Mouse (Mus musculus): ENCODE measurements around the gene Bach2.

Gene Bach2

GRCm38 (mm10) chr4:32352442-32352841 lies 113.8 kb downstream of the Bach2 start:
- no peak for DNase-seq (ENCODE audit: extremely low spot score, low read depth, low spot score)

DNA sequence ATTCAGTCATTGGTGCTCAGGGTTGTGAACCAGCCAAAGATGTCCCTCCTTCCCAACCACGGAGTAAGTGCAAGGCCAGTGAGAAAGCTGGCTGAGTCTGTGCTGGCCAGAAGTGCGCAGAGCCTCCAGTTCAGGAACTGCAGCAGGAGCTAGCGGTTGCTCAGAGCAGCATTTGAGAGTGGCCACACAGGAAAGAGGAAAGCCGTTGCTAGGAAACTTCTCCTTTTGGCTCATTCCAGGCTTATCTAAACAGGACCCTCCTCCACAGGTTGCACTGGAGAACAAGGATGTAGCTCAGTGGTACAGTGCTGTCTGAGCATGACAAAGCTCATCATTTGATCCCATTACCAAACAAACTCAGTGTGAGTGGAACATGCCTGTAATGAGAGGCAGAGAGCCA lies 114.2 kb downstream of the Bach2 start:
- no peak for DNase-seq (ENCODE audit: extremely low spot score, low read depth, low spot score)

DNA sequence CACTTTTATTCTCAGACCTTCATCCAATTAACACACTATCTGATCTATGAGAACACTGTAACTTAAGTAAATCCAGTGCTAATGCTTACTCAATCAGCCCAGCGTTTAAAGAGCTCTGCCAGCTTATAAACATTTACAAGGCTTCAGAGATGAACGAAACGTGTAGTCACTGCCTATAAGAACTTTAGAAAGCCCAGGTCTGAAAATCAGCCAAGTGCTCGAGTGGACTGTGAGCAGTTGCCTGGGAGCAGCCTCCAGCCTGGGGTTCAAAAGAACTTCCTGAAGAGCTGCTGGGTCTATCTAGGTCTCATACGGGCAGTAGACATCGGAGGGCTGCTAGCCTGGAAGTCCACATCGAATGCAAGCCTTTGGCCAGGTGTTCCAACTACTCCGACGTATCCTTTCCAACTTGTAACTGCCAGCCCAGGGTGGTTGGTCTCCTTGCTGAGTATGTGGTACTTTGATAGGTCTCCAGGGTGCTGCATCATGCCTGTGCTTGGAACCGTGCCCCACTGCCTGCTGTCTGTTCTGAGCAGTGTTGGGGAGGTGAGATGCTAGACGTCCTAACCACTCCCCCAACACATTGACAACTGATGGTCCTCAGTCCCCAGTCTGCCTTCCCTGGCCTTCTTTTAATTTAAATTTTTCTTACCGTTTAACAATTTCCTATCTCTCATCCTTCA lies 117.5 kb downstream of the Bach2 start:
- no peak for DNase-seq (ENCODE audit: extremely low spot score, low read depth, low spot score)

DNA sequence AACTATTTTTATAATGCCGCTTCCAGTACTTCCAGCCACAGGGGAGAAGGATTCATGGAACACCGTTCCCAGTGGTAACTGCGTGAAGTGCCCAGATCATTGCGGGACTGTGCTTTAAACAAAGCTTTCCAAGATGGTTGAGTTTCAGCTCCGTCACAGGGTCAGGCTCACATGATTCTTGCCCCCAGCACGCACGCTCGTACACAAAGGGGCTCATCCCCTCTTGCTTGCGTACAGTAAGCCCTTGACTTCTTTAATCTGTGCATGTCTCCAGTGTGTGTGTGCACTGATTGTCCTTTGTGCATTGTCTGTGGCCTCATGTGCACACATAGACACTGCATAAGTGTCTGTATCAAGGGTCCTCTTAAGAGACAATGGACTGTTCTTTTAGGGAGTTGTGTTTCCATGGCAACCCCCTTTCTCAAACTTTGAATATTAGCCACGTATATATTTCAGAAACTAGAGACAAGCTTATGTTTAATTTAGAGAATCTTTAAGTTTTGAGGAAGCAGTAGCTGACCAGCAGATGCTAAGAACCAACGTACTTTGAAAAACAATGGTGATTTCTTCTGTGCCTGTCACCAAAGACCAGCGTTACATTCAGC lies 119.5 kb downstream of the Bach2 start:
- no peak for DNase-seq (ENCODE audit: extremely low spot score, low read depth, low spot score)

DNA sequence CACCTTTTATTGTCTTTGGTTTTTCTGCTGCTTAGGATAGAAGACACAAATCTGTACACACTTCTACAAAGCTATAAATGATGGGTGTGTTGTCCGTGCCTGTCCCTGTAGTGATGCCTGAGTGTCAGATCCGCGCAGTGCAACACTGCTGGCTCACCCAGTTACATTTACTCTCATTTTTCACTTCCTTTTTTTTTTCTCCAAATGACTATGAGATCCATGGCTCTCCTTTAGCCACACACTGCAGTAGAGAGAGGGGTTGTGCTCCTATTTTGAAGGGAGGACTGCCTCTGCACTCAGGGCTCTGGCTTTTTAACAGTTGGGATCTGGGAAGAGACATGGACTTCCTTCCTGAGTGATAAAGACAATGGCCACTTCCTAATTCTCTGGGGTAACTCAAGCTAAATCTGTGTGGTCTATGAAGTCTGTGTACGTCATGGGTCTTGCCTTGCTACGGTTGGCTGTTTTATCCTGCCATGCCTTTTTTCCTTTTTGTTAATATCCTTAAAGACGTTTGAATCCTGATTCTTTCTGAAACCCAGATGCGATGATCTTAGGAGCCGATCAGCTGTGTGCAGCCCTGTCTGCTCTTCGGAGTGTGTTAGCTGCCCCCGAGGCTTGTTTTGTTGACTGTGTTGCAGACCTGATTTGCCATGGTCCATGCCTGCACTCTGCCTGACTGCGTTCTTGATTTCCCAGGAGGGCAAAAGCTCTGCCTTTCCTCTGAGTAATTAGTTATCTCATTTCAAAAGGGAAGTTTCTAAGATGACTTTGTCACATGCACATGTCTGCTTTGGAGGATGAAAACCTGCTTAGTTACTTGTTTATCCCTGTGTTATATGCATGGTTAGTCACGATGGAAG lies 120.2 kb downstream of the Bach2 start:
- DNase-seq (ENCODE audit: extremely low spot score, low read depth, low spot score), result no peak

DNA sequence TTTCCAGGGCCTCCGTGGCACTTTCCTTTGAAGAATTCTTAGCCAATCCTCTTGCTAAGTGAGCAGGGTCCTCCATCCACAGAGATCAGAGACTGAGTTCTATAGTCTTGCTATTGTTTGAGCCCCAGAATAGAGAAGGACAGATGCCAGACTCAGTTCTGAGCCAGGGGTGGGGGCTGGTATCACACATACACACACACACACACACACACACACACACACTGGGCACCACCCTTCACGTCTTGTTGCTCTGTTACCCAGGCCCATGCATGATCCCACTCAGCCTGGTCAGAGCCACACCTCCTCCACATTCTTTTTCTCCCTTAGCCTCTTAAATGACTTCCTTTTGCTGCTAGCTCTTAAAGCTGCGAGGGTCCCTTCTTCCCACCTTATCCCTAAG lies 121.0 kb downstream of the Bach2 start:
- DNase-seq (ENCODE audit: extremely low spot score, low read depth, low spot score), result no peak

DNA sequence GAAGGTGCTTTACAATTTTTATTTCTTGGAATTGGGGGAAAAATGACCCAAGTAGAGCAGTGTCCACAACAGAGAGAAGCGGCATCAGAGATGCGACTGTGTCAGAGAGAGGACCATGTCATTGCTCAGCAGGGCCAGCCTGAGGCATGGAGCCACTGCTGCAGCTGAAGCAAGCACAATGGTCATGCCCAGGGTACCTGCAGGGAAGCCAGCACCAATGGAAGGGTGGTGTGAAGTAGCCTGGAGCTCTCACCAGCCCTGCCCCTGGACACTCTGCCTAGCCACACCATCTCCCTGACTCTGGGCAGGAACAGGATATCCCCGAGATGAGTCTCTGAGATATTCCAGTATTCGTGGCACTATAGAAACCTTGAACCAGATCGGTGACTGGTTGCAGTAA lies 121.9 kb downstream of the Bach2 start:
- no peak for DNase-seq (ENCODE audit: extremely low spot score, low read depth, low spot score)

- no peak for DNase-seq (ENCODE audit: extremely low spot score, low read depth, low spot score)
These were observed 124.9 kb downstream of the Bach2 start for GRCm38 (mm10) chr4:32363488-32363984.

- DNase-seq (ENCODE audit: extremely low spot score, low read depth, low spot score), result no peak
These were observed 126.7 kb downstream of the Bach2 start for GRCm38 (mm10) chr4:32365144-32365907.

DNA sequence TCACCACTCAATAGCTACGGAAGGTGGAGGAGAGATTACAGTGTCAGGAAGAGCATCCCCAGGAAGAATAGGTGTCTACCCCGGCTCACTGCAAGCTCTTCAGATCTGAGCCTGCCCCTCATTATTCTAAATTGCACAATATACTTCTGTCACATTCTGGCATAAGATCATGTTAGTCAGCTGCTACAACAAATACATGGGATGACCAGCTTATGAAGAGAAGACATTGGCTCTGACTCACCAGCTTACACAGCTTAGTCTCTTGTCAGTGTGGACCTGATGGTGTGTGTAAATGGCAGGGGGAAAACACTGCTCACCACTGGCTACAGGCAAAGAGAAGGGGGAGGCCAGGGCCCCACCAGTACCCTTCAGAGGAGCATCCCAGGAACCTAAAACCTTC lies 127.6 kb downstream of the Bach2 start:
- DNase-seq (ENCODE audit: extremely low spot score, low read depth, low spot score), result no peak

DNA sequence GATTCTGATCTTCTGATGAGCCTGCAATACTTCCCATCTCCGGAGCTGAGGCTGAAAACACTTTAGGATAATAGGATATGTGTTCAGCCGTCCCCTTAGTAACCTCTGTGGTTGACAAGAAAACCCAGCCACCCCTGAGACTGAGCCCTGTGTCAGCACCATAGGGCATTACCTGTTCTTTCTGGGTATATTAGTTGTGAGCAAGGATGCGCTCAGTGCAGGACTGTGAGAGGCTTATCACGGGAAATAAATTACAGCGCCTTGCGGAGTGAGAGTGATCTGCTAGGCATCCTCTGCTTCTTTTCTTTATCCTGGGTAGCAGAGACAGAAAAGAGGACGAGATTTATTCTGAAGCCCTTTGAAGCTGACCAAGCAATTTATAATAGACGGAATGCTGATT lies 129.7 kb downstream of the Bach2 start:
- DNase-seq (ENCODE audit: extremely low spot score, low read depth, low spot score), result no peak

- no peak for DNase-seq (ENCODE audit: extremely low spot score, low read depth, low spot score)
These were observed 134.5 kb downstream of the Bach2 start for GRCm38 (mm10) chr4:32373085-32373484.

DNA sequence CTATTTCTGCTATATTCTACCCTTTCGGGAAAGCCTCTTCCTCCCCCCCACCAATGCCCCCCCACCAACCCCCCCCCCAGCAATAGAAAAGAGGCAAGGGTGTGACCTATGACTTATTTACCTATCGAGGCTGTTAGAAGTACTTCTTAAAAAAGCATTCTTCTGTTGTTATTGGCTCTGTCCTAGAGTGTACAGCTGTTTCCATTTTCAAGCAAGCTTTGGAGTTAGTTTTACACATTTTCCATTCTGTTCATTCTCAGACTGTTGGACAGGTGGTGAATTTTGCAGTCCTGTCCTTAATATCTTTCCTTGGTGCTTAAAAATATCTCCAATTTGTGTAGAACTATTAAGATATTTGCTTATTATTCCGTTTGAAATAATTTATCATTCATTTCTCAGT lies 134.9 kb downstream of the Bach2 start:
- no peak for DNase-seq (ENCODE audit: extremely low spot score, low read depth, low spot score)

DNA sequence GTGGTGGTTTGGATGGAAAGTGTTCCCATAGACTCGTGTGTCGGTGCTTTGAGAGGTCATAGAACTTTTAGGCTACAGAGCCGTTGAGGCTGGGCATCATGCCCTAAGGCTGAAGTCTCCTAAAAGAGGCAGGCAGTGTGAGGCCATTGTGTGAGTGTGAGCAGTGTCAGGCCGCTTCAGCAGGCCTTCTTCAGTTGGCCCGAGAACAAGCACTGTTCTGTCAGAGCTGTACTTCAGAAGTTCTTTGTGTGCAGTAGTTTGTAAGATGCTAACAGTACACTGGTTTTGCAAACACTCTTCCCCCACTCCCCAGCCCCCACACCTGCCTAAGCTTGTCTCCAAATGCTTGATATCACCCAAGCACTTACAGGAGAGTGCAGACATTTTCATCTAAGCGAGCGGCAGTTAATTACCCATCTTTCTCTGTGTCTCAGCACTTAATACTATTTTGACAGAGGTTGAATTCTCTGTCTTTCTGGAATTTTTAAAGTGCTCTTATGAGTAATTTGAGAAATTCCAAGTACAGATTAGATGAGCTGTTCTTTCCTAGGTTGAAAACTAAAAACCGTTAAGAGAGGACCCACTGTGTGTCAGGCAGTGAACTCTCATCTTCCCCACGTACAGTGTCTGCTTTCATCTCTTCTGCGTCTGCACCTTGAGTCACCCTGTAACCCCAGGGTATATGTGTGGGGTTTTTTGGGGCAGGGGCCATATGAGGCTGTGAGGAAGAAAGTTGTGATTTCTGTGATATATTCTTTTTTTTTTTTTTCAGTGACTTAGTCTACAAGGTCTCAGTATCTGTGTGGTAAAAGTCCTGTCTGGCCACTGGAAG lies 136.4 kb downstream of the Bach2 start:
- DNase-seq (ENCODE audit: extremely low spot score, low read depth, low spot score), result no peak

DNA sequence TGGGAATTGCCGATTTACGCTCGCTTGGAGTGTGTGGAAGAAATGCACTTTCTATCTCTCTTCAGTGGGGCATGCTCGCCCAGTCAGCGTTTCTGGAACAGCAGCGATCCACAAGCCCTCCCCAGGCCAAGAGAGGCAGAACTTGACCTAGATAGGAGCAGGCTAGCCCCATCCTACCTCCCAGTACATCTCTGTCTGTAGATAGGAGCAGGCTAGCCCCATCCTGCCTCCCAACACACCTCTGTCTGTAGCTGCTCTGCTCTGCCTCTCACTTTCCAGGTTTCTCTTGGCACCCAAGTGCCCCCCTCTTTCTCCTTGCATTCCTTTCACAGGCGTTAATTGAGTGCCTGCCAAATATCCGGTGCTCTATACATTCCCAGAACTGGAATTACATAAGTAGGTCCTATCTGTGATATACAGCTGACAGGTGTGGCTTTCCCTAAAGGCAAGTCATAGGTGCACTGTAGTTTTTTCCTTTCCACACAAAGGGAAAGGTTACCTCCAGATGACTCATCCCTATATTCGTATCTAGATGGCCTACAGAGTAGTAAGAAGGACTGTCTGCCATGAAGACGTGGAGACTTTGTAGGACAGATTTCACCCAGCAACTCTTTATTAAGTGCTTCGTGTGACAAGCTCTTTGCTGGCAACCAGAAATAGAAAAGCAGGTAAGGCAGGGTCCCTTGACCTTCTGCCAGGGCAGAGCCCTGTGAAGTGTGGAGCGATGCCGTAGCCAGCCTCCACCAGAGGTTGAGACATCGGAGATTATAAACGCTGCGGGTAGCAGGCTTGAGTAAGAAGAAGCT lies 137.3 kb downstream of the Bach2 start:
- no peak for DNase-seq (ENCODE audit: extremely low spot score, low read depth, low spot score)

DNA sequence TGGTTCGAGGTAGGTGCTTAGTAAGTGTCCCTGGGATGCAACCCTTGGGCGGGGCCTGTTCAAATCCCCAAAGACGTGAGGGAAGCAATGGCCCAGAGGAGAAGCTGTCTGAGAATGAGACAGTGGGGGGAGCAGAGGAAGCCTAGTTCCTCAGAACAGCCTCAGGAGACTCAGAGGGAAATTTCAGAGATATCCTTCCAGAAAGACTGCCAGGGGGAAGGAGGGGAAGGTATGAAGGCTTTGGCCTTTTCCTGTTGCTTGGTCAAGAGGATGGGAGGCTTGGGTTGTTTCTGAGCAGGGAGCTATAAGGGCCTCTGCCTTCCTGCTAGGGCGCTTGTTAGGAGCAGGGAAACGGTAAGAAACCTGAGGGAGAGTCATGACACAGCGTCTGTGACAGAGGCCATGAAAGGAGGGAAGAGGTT lies 137.9 kb downstream of the Bach2 start:
- no peak for DNase-seq (ENCODE audit: extremely low spot score, low read depth, low spot score)

DNA sequence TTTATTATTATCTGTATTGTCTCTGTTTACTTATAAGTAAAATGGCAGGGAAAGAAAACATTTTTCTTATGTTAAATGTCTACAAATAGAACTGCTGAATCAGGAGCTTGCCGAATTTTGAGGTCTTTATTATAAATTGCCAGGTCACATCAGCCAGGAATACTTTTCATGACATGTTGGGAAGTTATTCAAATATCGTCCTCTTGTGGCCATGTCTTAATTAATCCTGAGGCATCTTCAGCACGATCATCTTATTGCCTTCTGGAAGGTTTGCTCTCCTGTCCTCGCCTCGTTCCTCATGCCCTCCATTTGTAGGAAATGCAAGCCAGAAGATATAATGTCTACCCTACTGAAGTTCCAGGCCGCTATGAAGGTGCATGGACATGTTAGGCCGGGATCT lies 140.5 kb downstream of the Bach2 start:
- no peak for DNase-seq (ENCODE audit: extremely low spot score, low read depth, low spot score)

- no peak for DNase-seq (ENCODE audit: extremely low spot score, low read depth, low spot score)
These were observed 143.2 kb downstream of the Bach2 start for GRCm38 (mm10) chr4:32381666-32382381.

DNA sequence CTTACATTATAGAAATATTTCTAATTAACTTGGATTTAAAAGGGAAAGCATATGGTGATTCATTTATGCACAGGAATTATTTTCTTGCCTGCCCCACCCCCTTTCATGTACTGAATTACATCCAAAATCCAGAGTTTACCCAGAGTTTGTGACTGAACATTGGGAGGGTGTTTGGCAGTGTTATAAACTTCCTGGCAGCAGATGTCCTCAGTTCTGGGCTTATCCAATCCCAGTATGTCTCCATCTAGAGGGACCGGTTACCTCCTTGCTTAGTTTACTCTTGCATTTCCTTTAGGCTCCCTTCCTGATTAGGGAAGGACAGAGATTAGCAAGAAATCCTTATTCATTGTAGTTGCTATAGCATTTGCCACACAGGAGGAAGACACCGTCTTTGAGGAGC lies 146.5 kb downstream of the Bach2 start:
- DNase-seq (ENCODE audit: extremely low spot score, low read depth, low spot score), result no peak

Data from hindlimb bud, embryonic 11.5 days (tissue).